ENCODE assay signal across 15 mouse cellular contexts in the genomic region with DNA sequence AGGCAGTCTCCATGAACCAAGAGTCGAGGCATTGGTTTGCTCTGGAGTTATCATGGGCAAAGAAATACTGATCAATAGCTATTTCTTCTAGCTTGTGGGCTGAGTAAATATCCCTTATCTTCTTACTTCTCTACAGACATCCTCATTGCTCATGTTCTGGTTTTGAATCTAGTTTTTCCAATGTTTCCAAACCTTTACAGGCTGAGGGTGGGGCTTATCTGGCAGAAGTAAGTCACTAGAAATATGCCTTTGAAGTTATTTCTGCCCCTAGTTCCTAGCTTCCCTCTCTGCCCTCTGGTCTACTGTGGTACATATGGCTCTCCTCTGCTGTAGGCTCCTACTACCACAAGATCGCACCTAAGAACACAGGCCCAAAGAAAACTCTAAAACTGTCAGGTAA.
"Had no signal": no experiment of that assay in that cellular context is flagged by ENCODE, and none has a peak within 500 bp of the region (broad histone marks: within the 10 kb centered on the region; RNA-seq: fewer than 3 reads in every experiment).

No protein-coding gene starts in this region.

- H3K36me3 ChIP-seq: neural tube, embryonic 12.5 days; neural tube, embryonic 13.5 days; neural tube, embryonic 15.5 days had no signal

- H3K4me3 ChIP-seq: neural tube, embryonic 12.5 days; neural tube, embryonic 13.5 days; neural tube, embryonic 15.5 days had no signal

- H3K27ac ChIP-seq: neural tube, embryonic 12.5 days; neural tube, embryonic 13.5 days; neural tube, embryonic 15.5 days had no signal

- H3K4me2 ChIP-seq: neural tube, embryonic 12.5 days; neural tube, embryonic 13.5 days; neural tube, embryonic 15.5 days had no signal

- H3K27me3 ChIP-seq: neural tube, embryonic 12.5 days; neural tube, embryonic 13.5 days; neural tube, embryonic 15.5 days had no signal

- H3K9me3 ChIP-seq: neural tube, embryonic 12.5 days; neural tube, embryonic 13.5 days; neural tube, embryonic 15.5 days had no signal

- H3K9ac ChIP-seq: neural tube, embryonic 12.5 days; neural tube, embryonic 13.5 days; neural tube, embryonic 15.5 days had no signal

- H3K4me1 ChIP-seq: neural tube, embryonic 12.5 days; neural tube, embryonic 13.5 days; neural tube, embryonic 15.5 days had no signal

- DNase-seq: retina, postnatal 1 day; right cerebral cortex, adult 18-20 months; right cerebral cortex, postnatal 14 days; right cerebral cortex, postnatal 25 days; right cerebral cortex, postnatal 4 days; spleen, adult 18-20 months; thymus, adult 18-20 months; thymus, adult 2 months; thymus, postnatal 14 days; thymus, postnatal 25 days; thymus, postnatal 36 days; thymus, postnatal 4 days had no signal
